Mouse (Mus musculus) left cerebral cortex, postnatal 4 days (tissue): ENCODE data around the gene 1700049E17Rik1. TPM values are rescaled to one million over a fixed set of nuclear protein-coding genes. Genes with fewer than 3 reads are reported as not detected.
"Not testable (repeated sequence)": the region's sequence is repeated elsewhere in the genome, so short reads cannot be mapped to it uniquely, and the experiment has no call there.

ENCODE experiments used
- DNase-seq: peaks from one replicate; pipeline ENCODE4 v3.0.0-alpha.2; 2022
- intact Hi-C: fragments of 180-260 bp; cut with DNase I; formaldehyde crosslinking; loops from one replicate; pipeline ENCODE4 v1.15.1; 2025
- total RNA-seq, 2 experiments: library from RNA; stranded (reverse); gene quantifications; 2 replicates each; pipeline ENCODE4 v1.2.3; 2021

Gene 1700049E17Rik1
- total RNA-seq, result not detected

DNA sequence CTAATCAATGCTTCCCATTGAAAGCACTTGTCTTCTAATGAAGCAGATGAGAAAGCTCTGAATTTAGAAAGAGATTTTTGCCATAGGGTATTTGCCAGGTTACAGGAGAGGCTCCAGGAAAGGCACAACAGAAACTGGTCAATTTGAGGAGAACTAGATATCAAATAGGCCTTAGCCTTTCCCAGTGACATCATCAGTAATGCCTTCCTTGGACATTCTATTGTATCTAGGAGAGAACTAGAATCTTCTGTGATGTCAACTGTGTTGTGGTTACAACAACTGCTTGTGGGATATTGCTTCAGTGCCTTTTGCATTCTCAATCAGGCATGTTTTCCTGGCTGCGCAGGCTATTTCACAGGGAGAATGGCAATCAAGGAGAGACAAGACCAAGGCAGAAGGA, at the start of gene 1700049E17Rik1:
TSS of gene 1700049E17Rik1 (plus strand) at position 301 of the 400 bp plus-strand sequence.
- intact Hi-C loops, DNase-seq: not testable (repeated sequence)

DNA sequence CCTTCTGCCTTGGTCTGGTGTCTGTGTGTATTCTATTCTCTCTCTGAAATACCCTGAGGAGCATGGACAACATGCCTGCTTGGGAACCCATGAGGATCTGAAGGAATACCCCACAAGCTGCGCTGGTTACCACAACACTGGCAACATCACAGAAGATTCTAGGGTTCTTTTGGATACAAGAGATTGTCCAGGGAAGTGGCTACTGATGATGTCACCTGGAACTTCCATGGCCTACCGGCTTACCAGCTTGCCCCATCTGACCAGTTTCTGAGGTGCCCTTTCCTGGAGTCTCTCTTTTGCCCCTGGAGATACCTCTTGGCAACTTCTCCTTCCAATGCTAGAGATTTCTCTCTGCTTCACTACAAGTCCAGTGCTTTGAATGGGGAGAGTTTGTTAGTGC, 17.6 kb upstream of the 1700049E17Rik1 start, which contains the start of gene Gm7980:
TSS of gene Gm7980 (minus strand) at position 101 of the 400 bp plus-strand sequence.
- intact Hi-C loops, DNase-seq: not testable (repeated sequence)

DNA sequence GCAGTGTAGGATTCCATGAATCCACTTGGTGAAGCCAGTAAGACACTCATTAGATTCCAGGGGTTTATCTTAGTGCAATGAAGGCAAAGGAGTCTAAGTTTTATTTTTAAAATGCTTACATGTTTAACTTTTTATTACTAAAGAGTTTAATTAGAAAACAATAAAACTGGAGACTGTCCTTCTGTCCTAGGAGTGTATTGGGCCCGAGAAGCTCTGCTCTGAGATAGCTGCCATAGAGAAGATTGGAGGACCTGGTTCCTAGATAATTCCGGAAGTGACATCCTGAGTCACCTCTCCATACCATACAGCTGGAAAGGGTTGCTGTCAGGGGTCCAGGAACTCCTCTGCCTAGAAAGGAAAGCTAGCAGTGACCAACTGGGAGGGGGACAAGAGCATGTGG, 18.9 kb downstream of the 1700049E17Rik1 start, which contains the start of gene 1700024B05Rik:
TSS of gene 1700024B05Rik (plus strand) at position 301 of the 400 bp plus-strand sequence.
- intact Hi-C loops, DNase-seq: not testable (repeated sequence)

DNA sequence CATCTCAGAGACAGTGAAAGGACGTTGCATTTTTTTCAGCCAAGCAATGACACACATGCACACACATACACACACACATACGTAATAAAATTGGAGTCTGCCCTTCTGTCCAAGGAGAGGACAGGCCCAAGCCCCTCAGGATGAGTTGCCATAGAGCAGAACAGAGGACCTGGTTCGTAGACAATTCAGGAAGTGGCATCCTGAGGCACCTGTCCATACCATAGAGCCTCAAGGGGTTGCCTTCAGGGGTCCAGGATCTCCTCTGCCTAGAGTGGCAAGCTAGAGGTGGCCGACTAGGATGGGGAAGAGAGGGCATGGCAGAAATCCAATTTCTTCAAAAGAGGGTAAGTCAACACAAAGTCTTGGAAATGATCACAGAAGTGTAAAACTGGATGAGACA, 39.3 kb downstream of the 1700049E17Rik1 start:
- not testable (repeated sequence) for DNase-seq

DNA sequence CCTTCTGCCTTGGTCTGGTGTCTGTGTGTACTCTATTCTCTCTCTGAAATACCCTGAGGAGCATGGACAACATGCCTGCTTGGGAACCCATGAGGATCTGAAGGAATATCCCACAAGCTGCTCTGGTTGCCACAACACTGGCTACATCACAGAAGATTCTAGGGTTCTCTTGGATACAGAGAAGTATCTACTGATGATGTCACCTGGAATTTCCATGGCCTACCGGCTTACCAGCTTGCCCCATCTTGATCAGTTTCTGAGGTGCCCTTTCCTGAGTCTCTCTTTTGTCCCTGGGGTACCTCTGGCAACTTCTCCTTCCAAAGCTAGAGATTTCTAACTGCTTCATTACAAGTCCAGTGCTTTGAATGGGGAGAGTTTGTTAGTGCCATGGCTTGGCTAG, 43.1 kb downstream of the 1700049E17Rik1 start, which contains the start of gene Gm6401:
TSS of gene Gm6401 (minus strand) at position 101 of the 400 bp plus-strand sequence.
- intact Hi-C loops, DNase-seq: not testable (repeated sequence)

More for the DNA sequence above, 39.3 kb downstream of the 1700049E17Rik1 start:
- intact Hi-C loops, result not testable (repeated sequence)

DNA sequence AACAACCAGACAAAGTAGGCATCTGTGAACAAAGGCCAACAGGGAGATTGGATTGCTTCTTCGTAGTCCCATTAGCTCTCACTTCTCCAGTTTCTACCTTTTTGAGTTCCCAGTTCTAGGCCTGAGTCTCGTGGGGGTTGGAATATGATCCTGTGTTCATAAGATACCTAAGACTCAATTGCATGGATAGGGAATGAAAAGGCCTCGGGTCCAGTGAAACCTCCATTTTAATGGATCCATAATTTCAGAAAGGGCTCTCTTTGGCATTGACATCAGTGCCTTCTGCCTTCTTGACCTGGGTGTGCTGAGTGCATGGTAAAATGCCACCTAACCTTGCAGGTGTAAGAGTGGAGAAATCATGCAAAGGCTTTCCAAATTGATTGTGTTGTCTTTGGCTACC, 43.8 kb downstream of the 1700049E17Rik1 start:
- intact Hi-C loops, DNase-seq: not testable (repeated sequence)

Other genes starting within 250 kb of the 1700049E17Rik1 start
- gene Gm8068, start 223.1 kb upstream of the 1700049E17Rik1 start, total RNA-seq, result not detected
- not detected for gene Gm7929, start 174.3 kb upstream of the 1700049E17Rik1 start, total RNA-seq
- not detected for gene Gm47189, start 152.5 kb upstream of the 1700049E17Rik1 start, total RNA-seq
- gene Gm7980, start 17.7 kb upstream of the 1700049E17Rik1 start, total RNA-seq, result not detected
- gene 1700024B05Rik, start 19.0 kb downstream of the 1700049E17Rik1 start, total RNA-seq, result not detected
- not detected for gene Gm6401, start 43.0 kb downstream of the 1700049E17Rik1 start, total RNA-seq
- gene Gm3543, start 58.4 kb downstream of the 1700049E17Rik1 start, total RNA-seq, result 1 to 10 TPM in 1 of 2 experiments, under 1 TPM in 1; 0.87 to 1.8 TPM
- gene Gm7951, start 192.4 kb downstream of the 1700049E17Rik1 start, total RNA-seq, result not detected
- gene Gm17027, start 237.7 kb downstream of the 1700049E17Rik1 start, total RNA-seq, result not detected